Mouse (Mus musculus) megakaryocyte, embryonic 14.5 days (primary cell): ENCODE data around the gene Itga9.

ENCODE experiments used
- FLI1 ChIP-seq: IDR thresholded peaks from 2 replicates; pipeline ENCODE4 v1.6.1; 2012; ENCODE audit warnings: low read length, inconsistent platforms, mixed read lengths
- GATA1 ChIP-seq: IDR thresholded peaks from 3 replicates; pipeline ENCODE4 v1.6.1; 2012; ENCODE audit warnings: mixed read lengths, low read length, inconsistent platforms, borderline replicate concordance

DNA sequence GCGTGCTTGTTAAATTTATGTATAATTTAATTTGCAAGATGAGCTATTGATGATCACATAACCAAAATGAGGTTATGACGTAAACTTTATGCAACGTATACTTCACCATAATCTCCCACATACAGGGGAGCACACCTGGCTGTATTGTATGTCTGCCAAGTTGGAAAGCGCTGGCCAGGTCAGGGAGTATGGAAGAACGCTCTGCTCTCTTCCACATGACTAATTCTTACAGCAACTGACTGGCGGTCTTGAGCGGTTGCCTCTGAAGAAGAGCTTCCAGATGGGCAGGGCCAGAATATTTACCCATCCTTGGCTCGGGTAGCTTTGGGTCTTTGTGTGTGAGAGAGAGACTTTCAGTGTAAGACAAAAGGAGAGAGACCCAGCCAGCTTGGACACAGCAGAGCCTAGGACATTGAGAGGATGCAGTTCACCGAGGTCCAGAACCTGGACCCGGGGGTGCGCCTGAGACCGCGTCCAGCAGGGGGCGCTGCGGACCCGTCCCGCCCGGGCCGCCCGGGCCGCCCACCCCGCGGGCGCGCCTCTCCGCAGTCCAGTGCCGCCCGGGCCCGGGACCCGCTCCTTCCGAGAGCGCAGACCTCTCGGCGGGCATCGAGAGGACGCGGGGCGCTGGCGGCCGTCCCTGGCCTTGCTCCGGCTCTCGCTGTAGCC lies at the start of gene Itga9:
- TF ChIP-seq GATA1 = no peak
- no peak for TF ChIP-seq FLI1
